Comparison of ENCODE assay signal across 8 mouse cellular contexts in genomic region chr1:79761106-79761916, GRCm38 (mm10). TPM values are rescaled to one million over a fixed set of nuclear protein-coding genes. Genes with fewer than 3 reads are reported as not detected.
A peak's percentile ranks its signal among the peaks of the same experiment; 100 is the strongest.
DNase-seq lines count a peak whose midpoint lies in the region; ATAC-seq and TF ChIP-seq lines count a peak whose summit lies in the region.

No protein-coding gene starts in this region.

- H3K27ac ChIP-seq in MEL (ENCODE audit: control insufficient read depth, low read depth, low read length), result peak overlapping the region; percentile 41; the same call in 1 of the 2 replicates
- H3K27ac ChIP-seq in forebrain, postnatal 0 days (ENCODE audit: low read depth, low read length), result peak overlapping the region; percentile 66
- no peak overlapping the region for H3K27ac ChIP-seq in lung, embryonic 15.5 days
- no peak overlapping the region for H3K27ac ChIP-seq in thymus, adult 2 months (ENCODE audit: control insufficient read depth, insufficient read depth, low read length)

- no peak for TF ChIP-seq CTCF in MEL (IDR thresholded peaks at IDR 0.05 in 2 of 3, conservative IDR thresholded peaks at IDR 0.05 in 1 of 3; ENCODE audit: control insufficient read depth in 1 of 3, insufficient read depth in 1 of 3, low read depth in 2 of 3, low read length in 3 of 3, poor library complexity in 1 of 3, severe bottlenecking in 1 of 3)
- TF ChIP-seq CTCF in forebrain, postnatal 0 days (IDR thresholded peaks at IDR 0.05; ENCODE audit: low read depth), result 0 out of 2 replicates have a peak, but pooled peaks have one; percentile 2
- 0 out of 2 replicates have a peak, but pooled peaks have one; percentile 27 for TF ChIP-seq CTCF in thymus, adult 2 months (IDR thresholded peaks at IDR 0.05; ENCODE audit: borderline replicate concordance, control insufficient read depth, extremely low read depth, insufficient read depth, low read length, poor library complexity)

- TF ChIP-seq EP300 in MEL (IDR thresholded peaks at IDR 0.05; ENCODE audit: low read depth in 1 of 2, low read length in 2 of 2), result no peak

- H3K4me1 ChIP-seq in MEL (ENCODE audit: control insufficient read depth in 1 of 2, insufficient read depth in 2 of 2, low read length in 2 of 2), result peaks cover 5 to 14% of the 10 kb centered on the region in 2 experiments
- H3K4me1 ChIP-seq in forebrain, postnatal 0 days (ENCODE audit: insufficient read depth), result peaks cover 24% of the 10 kb centered on the region
- H3K4me1 ChIP-seq in lung, embryonic 15.5 days, result peaks cover 24% of the 10 kb centered on the region
- peaks cover 17% of the 10 kb centered on the region for H3K4me1 ChIP-seq in thymus, adult 2 months (replicated peaks; ENCODE audit: control insufficient read depth, insufficient read depth, low read length)

- peaks cover 12% of the 10 kb centered on the region for H3K79me2 ChIP-seq in MEL (ENCODE audit: control insufficient read depth, insufficient read depth, low read length, poor library complexity)

- TF ChIP-seq RAD21 in MEL (IDR thresholded peaks at IDR 0.05; ENCODE audit: low read depth, low read length), result no peak

- DNase-seq in MEL (ENCODE audit: low read depth, low spot score), result peak; percentile 93
- peak; percentile 85 to 90 for DNase-seq in cerebellum, adult 18-20 months
- DNase-seq in forebrain, postnatal 0 days, result peak; percentile 94
- DNase-seq in heart, postnatal 4 days, result peak; percentile 84
- peak; percentile 66 to 78 for DNase-seq in layer of hippocampus, adult 8-10 months (ENCODE audit: low spot score in 2 of 2)
- peak; percentile 72 for DNase-seq in ovary, adult 18-20 months (ENCODE audit: low spot score)
- DNase-seq in thymus, adult 2 months, result peak; percentile 73

- no peaks in the 10 kb centered on the region for H3K27me3 ChIP-seq in MEL (ENCODE audit: control insufficient read depth in 1 of 2, insufficient read depth in 2 of 2, low read length in 2 of 2)
- H3K27me3 ChIP-seq in forebrain, postnatal 0 days (ENCODE audit: insufficient read depth, low read length), result no peaks in the 10 kb centered on the region
- H3K27me3 ChIP-seq in lung, embryonic 15.5 days, result no peaks in the 10 kb centered on the region
- no peaks in the 10 kb centered on the region for H3K27me3 ChIP-seq in thymus, adult 2 months (ENCODE audit: control insufficient read depth, insufficient read depth, low read length)

- peak overlapping the region; percentile 80 to 99 for H3K4me3 ChIP-seq in MEL (ENCODE audit: control insufficient read depth in 1 of 2, insufficient read depth in 1 of 2, low read depth in 2 of 2, low read length in 2 of 2)
- H3K4me3 ChIP-seq in forebrain, postnatal 0 days (ENCODE audit: low read depth, low read length), result peak overlapping the region; percentile 87
- peak overlapping the region; percentile 92 for H3K4me3 ChIP-seq in lung, embryonic 15.5 days
- peak overlapping the region; percentile 95 for H3K4me3 ChIP-seq in thymus, adult 2 months (ENCODE audit: control insufficient read depth, insufficient read depth, low read length)

- H3K9me3 ChIP-seq in MEL (replicated peaks; ENCODE audit: insufficient read depth, low read length), result no peaks in the 10 kb centered on the region
- no peaks in the 10 kb centered on the region for H3K9me3 ChIP-seq in forebrain, postnatal 0 days (ENCODE audit: low read length)
- H3K9me3 ChIP-seq in lung, embryonic 15.5 days, result no peaks in the 10 kb centered on the region

- H3K4me2 ChIP-seq in forebrain, postnatal 0 days (ENCODE audit: low read depth), result peak overlapping the region; percentile 92
- peak overlapping the region; percentile 92 for H3K4me2 ChIP-seq in lung, embryonic 15.5 days

- TF ChIP-seq POLR2A in MEL (IDR thresholded peaks at IDR 0.05; ENCODE audit: control insufficient read depth in 1 of 2, insufficient read depth in 1 of 2, low read depth in 1 of 2, low read length in 2 of 2, poor library complexity in 1 of 2), result peak; percentile 59 to 67; a peak in 3 of 4 replicates
- no peak for TF ChIP-seq POLR2A in thymus, adult 2 months (IDR thresholded peaks at IDR 0.05; ENCODE audit: control insufficient read depth, extremely low read depth, insufficient read depth, low read length, poor library complexity)

- 2% methylated on average over 65 of the region's 65 CpGs for WGBS in forebrain, postnatal 0 days
- under 1% methylated on average over 65 of the region's 65 CpGs for WGBS in lung, embryonic 15.5 days
- 1% methylated on average over 65 of the region's 65 CpGs for WGBS in thymus, adult 2 months

- peaks cover 0 to 17% of the 10 kb centered on the region in 2 experiments; a peak in 2 of 4 replicates for H3K36me3 ChIP-seq in MEL (ENCODE audit: control insufficient read depth in 1 of 2, insufficient read depth in 2 of 2, low read length in 2 of 2)
- H3K36me3 ChIP-seq in forebrain, postnatal 0 days (ENCODE audit: insufficient read depth), result no peaks in the 10 kb centered on the region
- H3K36me3 ChIP-seq in lung, embryonic 15.5 days, result no peaks in the 10 kb centered on the region
- H3K36me3 ChIP-seq in thymus, adult 2 months (ENCODE audit: control insufficient read depth, insufficient read depth, low read length), result no peaks in the 10 kb centered on the region

- peak overlapping the region; percentile 98 for H3K9ac ChIP-seq in MEL (ENCODE audit: control insufficient read depth, low read depth, low read length, poor library complexity, severe bottlenecking)
- peak overlapping the region; percentile 85 for H3K9ac ChIP-seq in forebrain, postnatal 0 days
- H3K9ac ChIP-seq in lung, embryonic 15.5 days, result peak overlapping the region; percentile 93

- peak; percentile 99 for ATAC-seq in forebrain, postnatal 0 days
- ATAC-seq in lung, embryonic 15.5 days (ENCODE audit: borderline replicate concordance, extremely low read depth, low FRiP score, low TSS enrichment), result peak; percentile 96

TF ChIP-seq in MEL, 35 proteins besides CTCF, POLR2A, EP300 and RAD21:
- TF ChIP-seq ZNF384 (IDR thresholded peaks at IDR 0.05; ENCODE audit: low read depth, low read length), result no peak
- 0 out of 2 replicates have a peak, but pooled peaks have one; percentile 38 for TF ChIP-seq TCF12 (IDR thresholded peaks at IDR 0.05; ENCODE audit: low read depth, low read length)
- peak; percentile 89 for TF ChIP-seq MYC (IDR thresholded peaks at IDR 0.05; ENCODE audit: low read depth, low read length)
- peak; percentile 72 for TF ChIP-seq ELF1 (IDR thresholded peaks at IDR 0.05; ENCODE audit: low read depth, low read length)
- peak; percentile 81 for TF ChIP-seq HCFC1 (IDR thresholded peaks at IDR 0.05; ENCODE audit: low read depth, low read length)
- peak in 1 of 2 experiments; percentile 69; a peak in 1 of 4 replicates for TF ChIP-seq USF2 (IDR thresholded peaks at IDR 0.05; ENCODE audit: borderline replicate concordance in 1 of 2, insufficient read depth in 1 of 2, low read depth in 1 of 2, low read length in 2 of 2)
- TF ChIP-seq SIN3A (IDR thresholded peaks at IDR 0.05; ENCODE audit: low read length), result peak; percentile 100
- TF ChIP-seq MAX (IDR thresholded peaks at IDR 0.05; ENCODE audit: low read length), result peak; percentile 97
- TF ChIP-seq USF1 (IDR thresholded peaks at IDR 0.05; ENCODE audit: low read depth, low read length), result peak; percentile 95
- peak; percentile 86 for TF ChIP-seq ETS1 (IDR thresholded peaks at IDR 0.05; ENCODE audit: low read depth, low read length)
- TF ChIP-seq TBP (IDR thresholded peaks at IDR 0.05; ENCODE audit: low read depth, low read length), result peak; percentile 4; the same call in 1 of the 2 replicates
- 0 out of 2 replicates have a peak, but pooled peaks have one; percentile 41 for TF ChIP-seq NELFE (IDR thresholded peaks at IDR 0.05; ENCODE audit: low read depth, low read length)
- no peak for TF ChIP-seq NRF1 (IDR thresholded peaks at IDR 0.05; ENCODE audit: insufficient read depth, low read depth, low read length, poor library complexity, severe bottlenecking)
- no peak for TF ChIP-seq ZKSCAN1 (IDR thresholded peaks at IDR 0.05; ENCODE audit: low read depth, low read length)
- TF ChIP-seq UBTF (IDR thresholded peaks at IDR 0.05; ENCODE audit: borderline replicate concordance, insufficient read depth, low read depth, low read length), result no peak
- TF ChIP-seq MXI1 (IDR thresholded peaks at IDR 0.05; ENCODE audit: low read depth, low read length), result peak; percentile 100
TF ChIP-seq in MEL: peak in this region for 12.

RNA-seq across cellular contexts. Expression of gene Mrpl44, which starts 14.5 kb away (rescaled TPM):
- total RNA-seq in MEL (2012; rRNA removed), result 52.6 and 58.5 TPM in 2 replicates
- polyA plus RNA-seq in MEL (2012; ENCODE audit: insufficient read depth in 1 of 2, insufficient read length in 2 of 2, low read depth in 1 of 2, low replicate concordance in 2 of 2, missing spikeins in 1 of 2), result 10 to 100 TPM in 1 of 2 experiments, not detected in 1; 63.2 TPM
- total RNA-seq in forebrain, postnatal 0 days (2014; rRNA removed), result 37.3 and 46.5 TPM in 2 replicates
- polyA plus RNA-seq in forebrain, postnatal 0 days (2015; fragmentation: Nextera tagmentation; extraction: Ambion mirVana), result 33.3 and 34.8 TPM in 2 replicates
- total RNA-seq in heart, postnatal 4 days (2021), result 10 to 100 TPM; 41.4 to 42.6 TPM
- total RNA-seq in layer of hippocampus, adult 8-10 months (2022), result 10 to 100 TPM; 25.8 to 31.3 (median 28.2) TPM
- polyA plus RNA-seq in lung, embryonic 15.5 days (2015; fragmentation: Nextera tagmentation; extraction: Ambion mirVana), result 58.5 and 59.2 TPM in 2 replicates
- 15.1 and 16.4 TPM in 2 replicates for polyA plus RNA-seq in thymus, adult 2 months (2012; rRNA removed)

RNA-seq across cellular contexts. Expression of gene Wdfy1, which starts 14.6 kb away (rescaled TPM):
- total RNA-seq in MEL (2012; rRNA removed), result 17.6 TPM in 2 replicates
- polyA plus RNA-seq in MEL (2012; ENCODE audit: insufficient read depth in 1 of 2, insufficient read length in 2 of 2, low read depth in 1 of 2, low replicate concordance in 2 of 2, missing spikeins in 1 of 2), result 10 to 100 TPM in 1 of 2 experiments, not detected in 1; 25.0 TPM
- 69.2 and 90.1 TPM in 2 replicates for total RNA-seq in forebrain, postnatal 0 days (2014; rRNA removed)
- polyA plus RNA-seq in forebrain, postnatal 0 days (2015; fragmentation: Nextera tagmentation; extraction: Ambion mirVana), result 47.0 and 72.8 TPM in 2 replicates
- 10 to 100 TPM; 30.5 to 31.3 TPM for total RNA-seq in heart, postnatal 4 days (2021)
- 10 to 100 TPM; 36.8 to 47.7 (median 44.6) TPM for total RNA-seq in layer of hippocampus, adult 8-10 months (2022)
- 43.0 and 45.1 TPM in 2 replicates for polyA plus RNA-seq in lung, embryonic 15.5 days (2015; fragmentation: Nextera tagmentation; extraction: Ambion mirVana)
- 23.3 and 24.4 TPM in 2 replicates for polyA plus RNA-seq in thymus, adult 2 months (2012; rRNA removed)

Comparison
In these comparisons a context has a peak if more than half of its experiments do, and no peak if none do; other contexts are left out.
1. H3K27ac ChIP-seq: peak in MEL (single experiment) and forebrain, postnatal 0 days (single experiment); none in lung, embryonic 15.5 days (single experiment) and thymus, adult 2 months (single experiment).
2. CTCF ChIP-seq: peak in forebrain, postnatal 0 days (single experiment) and thymus, adult 2 months (single experiment); none in MEL (0 of 3).
3. Peak in every context shown above with its lines, with median percentiles within 50 percentile points of each other: DNase-seq, H3K4me3 ChIP-seq and H3K9ac ChIP-seq.